Mouse (Mus musculus) cerebellum, adult 9-10 months (tissue): ENCODE results near the gene Gm13278.
"Not testable (repeated sequence)": the region's sequence is repeated elsewhere in the genome, so short reads cannot be mapped to it uniquely, and the experiment has no call there.

Experiments used
- DNase-seq: peaks from one replicate; pipeline ENCODE4 v3.0.0; 2022

The Gm13278 gene

DNA sequence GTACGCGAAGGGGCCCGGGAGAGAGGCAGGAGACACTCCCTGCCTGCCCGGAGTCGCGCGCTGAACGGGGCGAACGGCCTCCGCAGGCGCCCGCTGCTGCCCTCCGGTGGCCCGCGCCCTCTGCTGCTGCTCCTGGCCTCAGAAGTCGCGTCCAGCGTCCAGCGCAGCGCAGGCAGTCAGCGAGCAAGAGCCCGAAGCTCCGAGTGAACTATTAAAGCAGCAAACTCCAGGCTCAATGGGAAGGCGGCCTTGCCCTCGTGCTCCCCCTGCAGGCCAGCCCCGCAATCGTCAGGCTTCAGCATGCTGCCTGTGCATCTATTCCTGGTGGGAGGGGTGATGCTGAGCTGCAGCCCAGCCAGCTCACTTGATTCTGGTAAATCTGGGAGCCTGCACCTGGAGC lies at the start of gene Gm13278:
Gene Gm13278, plus strand, starts transcription at position 301 of the 400 bp plus-strand sequence.
- DNase-seq = not testable (repeated sequence)

DNA sequence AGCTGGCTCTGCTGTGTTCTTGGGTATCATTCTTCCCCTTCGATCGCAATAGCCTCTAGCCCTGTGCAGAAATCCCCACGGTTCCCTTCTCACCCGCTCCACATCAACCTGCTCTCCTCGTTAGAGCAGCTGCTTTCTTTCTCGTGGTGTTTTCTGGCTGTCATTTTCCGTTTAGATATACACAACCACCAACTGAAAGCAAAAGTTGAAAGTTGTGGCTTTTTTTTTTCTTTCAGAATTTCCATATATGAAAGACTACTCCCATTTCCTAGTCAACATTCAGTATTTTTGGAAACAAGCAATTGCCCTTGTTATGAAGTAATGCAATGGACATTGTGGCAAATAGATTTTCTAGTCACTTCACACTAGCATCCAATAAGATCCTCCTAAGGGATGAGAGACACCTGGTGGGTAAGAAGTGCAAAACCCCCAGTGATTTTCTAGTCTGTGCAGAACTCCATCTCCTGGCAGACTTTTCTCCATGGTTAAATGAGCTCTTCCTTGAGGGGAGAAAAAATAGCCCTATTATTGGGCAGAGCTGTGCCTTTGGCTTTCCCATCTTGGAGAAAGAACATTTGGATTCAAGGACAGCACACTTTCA lies 48.5 kb upstream of the Gm13278 start:
- DNase-seq = no peak

DNA sequence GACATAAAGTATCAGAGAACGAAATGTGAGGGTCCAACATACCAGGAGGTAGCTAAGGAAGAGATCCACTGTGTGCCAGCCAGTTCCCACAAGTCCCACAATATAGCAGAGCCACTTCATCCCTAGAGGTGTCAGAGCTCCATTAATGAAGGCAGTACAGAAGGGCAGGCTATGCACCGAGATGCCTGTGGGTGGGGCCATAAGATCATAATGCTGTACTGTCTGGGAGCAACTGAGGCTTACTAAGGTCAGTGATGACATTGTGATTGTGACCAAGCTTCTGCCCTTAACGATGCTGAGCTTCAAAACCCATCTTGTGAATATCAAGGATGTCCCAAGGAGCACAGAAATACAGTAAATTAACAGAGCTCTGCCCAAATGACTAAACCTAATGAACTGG lies 47.1 kb upstream of the Gm13278 start:
- DNase-seq = no peak

DNA sequence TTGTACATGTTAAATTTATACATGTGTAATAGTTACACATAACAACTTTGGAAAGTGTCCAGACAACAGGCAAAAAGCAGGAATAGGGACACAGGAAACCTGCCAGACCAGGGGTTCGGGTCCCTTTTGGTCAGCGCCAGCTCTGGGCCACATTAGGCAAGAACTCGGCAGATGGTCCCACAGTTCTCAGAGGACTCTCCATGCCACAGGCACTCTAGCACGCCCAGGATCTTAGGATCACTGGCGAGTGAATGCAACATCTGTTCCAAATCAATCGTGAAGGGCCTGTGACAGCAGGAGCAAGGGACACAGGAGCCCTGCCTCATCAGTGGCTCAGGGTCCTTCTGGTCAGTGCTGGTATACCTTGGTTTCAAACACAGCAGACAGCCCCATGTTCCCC lies 41.4 kb upstream of the Gm13278 start:
- DNase-seq = no peak

DNA sequence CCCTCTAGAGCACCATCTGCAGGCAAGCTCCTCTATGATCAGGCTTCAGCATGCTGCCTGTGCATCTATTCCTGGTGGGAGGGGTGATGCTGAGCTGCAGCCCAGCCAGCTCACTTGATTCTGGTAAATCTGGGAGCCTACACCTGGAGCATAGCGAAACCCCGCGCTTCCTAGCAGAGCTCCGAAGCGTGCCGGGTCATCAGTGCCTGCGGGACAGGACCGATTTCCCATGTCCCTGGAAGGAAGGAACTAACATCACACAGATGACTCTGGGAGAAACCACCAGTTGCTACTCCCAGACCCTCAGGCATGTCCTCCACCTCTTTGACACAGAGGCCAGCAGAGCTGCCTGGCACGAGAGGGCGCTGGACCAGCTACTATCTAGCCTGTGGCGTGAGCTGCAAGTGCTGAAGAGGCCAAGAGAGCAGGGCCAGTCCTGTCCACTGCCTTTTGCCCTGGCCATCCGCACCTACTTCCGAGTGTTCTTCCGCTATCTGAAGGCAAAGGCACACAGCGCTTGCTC lies 36.5 kb upstream of the Gm13278 start, which contains the start of gene Gm13271:
Gene Gm13271, plus strand, starts transcription at position 51 of the 523 bp plus-strand sequence.
- peak; percentile 94 for DNase-seq

DNA sequence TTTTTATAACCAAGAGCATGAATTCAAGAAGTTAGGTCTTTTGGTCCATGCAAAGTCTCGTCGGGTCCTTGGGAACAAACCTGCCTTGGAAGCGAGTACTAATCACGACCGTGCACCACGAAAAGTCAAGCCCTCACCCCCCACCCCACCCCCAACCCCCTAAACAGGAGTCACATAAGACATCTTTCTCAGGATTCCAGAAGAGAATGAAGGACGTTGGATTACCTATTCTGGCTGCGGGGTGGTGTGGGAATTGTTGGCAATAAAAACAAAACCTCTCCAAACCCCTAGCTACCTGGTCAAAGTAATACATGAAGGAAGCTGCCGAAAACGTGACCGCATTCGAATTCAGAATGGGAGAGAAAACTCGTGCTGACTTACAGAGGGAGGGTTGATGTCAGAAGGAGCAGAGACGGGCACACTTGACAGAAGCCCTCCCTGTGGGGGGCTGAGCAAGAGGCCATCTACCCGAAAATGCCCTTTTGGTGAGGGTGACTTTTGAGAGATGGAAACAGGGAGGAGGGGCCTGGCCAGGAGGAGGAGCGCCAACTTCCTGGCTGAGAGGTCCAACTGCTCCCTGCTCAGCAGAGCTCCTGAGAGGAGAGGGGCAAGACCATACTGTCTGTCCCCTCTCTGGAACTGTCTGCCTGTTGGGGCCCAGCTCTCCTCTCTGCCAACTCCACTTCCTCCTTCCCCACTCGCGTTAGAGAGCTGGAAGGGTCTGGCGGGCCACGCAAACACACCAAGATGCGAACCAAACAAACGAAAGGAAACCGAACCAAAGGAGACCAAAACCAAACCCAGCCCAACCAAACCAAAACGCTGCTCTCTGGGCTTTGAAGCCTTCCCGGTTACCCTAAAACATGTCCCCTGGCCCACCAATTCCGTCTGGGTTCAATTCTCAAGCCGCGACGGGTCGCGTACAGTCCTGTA lies 34.5 kb upstream of the Gm13278 start:
- DNase-seq = peak; percentile 47

DNA sequence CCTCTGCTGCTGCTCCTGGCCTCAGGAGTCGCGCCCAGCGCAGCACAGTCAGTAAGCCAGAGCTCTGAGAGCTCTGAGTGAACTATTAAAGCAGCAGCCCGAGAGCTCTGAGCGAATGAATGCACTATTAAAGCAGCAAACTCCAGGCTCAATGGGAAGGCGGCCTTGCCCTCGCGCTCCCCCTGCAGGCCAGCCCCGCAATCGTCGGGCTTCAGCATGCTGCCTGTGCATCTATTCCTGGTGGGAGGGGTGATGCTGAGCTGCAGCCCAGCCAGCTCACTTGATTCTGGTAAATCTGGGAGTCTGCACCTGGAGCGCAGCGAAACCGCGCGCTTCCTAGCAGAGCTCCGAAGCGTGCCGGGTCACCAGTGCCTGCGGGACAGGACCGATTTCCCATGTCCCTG lies 33.7 kb upstream of the Gm13278 start:
- peak; percentile 98 for DNase-seq

DNA sequence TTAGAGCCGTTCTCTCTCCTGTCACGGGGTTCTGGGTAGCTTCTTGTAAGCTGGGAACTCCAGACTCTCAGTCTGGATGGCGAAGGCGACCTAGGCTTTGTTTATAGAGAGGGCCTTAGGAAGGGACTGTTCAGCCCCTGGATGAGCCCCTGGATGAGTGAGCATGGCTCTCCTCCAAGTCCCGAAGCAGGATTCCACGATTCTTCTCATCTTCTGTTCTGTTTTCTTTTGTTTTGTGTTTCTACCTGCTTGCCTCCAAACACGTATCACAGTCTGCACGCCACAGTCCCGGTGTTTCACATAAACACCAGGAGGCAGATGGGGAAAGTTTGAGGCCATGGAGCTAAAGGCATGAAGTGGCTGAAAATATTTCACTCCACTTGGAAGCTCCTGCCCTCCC lies 32.6 kb upstream of the Gm13278 start:
- DNase-seq = peak; percentile 76

DNA sequence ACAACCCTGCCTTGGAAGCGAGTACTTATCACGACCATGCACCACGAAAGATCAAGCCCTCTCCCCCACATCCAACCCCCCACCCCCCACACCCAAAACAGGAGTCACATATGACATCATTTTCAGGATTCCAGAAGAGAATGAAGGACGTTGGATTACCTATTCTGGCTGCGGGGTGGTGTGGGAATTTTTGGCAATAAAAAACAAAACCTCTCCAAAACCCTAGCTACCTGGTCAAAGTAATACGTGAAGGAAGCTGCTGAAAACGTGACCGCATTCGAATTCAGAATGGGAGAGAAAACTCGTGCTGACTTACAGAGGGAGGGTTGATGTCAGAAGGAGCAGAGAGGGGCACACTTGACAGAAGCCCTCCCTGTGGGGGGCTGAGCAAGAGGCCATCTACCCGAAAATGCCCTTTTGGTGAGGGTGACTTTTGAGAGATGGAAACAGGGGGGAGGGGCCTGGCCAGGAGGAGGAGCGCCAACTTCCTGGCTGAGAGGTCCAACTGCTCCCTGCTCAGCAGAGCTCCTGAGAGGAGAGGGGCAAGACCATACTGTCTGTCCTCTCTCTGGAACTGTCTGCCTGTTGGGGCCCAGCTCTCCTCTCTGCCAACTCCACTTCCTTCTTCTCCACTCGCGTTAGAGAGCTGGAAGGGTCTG lies 31.6 kb upstream of the Gm13278 start, which contains the start of gene Gm13283:
Gene Gm13283, plus strand, starts transcription at position 510 of the 659 bp plus-strand sequence.
- DNase-seq = peak; percentile 88

DNA sequence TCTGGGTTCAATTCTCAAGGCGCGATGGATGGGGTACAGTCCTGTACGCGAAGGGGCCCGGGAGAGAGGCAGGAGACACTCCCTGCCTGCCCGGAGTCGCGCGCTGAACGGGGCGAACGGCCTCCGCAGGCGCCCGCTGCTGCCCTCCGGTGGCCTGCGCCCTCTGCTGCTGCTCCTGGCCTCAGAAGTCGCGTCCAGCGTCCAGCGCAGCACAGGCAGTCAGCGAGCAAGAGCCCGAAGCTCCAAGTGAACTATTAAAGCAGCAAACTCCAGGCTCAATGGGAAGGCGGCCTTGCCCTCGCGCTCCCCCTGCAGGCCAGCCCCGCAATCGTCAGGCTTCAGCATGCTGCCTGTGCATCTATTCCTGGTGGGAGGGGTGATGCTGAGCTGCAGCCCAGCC lies 30.9 kb upstream of the Gm13278 start:
- DNase-seq = peak; percentile 76

DNA sequence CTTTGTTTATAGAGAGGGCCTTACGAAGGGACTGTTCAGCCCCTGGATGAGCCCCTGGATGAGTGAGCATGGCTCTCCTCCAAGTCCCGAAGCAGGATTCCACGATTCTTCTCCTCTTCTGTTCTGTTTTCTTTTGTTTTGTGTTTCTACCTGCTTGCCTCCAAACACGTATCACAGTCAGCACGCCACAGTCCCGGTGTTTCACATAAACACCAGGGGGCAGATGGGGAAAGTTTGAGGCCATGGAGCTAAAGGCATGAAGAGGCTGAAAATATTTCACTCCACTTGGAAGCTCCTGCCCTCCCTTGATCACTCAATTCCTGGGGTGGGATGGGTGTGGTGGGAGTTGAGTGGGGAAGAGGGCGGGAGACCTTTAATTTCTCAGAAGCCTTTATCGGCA lies 29.6 kb upstream of the Gm13278 start:
- DNase-seq = peak; percentile 94

DNA sequence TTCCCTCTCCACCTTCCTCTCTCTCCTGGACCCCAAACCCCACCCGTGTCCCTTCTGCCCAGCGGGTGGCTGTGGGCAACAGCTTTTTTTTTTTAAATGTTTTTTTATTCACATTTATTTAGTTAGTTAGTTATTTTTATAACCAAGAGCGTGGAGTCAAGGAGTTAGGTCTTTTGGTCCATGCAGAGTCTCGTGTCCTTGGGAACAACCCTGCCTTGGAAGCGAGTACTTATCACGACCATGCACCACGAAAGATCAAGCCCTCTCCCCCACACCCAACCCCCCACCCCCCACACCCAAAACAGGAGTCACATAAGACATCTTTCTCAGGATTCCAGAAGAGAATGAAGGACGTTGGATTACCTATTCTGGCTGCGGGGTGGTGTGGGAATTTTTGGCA lies 29.0 kb upstream of the Gm13278 start:
- DNase-seq = peak; percentile 62

DNA sequence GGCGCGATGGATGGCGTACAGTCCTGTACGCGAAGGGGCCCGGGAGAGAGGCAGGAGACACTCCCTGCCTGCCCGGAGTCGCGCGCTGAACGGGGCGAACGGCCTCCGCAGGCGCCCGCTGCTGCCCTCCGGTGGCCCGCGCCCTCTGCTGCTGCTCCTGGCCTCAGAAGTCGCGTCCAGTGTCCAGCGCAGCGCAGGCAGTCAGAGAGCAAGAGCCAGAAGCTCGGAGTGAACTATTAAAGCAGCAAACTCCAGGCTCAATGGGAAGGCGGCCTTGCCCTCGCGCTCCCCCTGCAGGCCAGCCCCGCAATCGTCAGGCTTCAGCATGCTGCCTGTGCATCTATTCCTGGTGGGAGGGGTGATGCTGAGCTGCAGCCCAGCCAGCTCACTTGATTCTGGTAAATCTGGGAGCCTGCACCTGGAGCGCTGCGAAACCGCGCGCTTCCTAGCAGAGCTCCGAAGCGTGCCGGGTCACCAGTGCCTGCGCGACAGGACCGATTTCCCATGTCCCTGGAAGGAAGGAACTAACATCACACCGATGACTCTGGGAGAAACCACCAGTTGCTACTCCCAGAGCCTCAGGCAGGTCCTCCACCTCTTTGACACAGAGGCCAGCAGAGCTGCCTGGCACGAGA lies 27.8 kb upstream of the Gm13278 start:
- peak; percentile 62 for DNase-seq

DNA sequence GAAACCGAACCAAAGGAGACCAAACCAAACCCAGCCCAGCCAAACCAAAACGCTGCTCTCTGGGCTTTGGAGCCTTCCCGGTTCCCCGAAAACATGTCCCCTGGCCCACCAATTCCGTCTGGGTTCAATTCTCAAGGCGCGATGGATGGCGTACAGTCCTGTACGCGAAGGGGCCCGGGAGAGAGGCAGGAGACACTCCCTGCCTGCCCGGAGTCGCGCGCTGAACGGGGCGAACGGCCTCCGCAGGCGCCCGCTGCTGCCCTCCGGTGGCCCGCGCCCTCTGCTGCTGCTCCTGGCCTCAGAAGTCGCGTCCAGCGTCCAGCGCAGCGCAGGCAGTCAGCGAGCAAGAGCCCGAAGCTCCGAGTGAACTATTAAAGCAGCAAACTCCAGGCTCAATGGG lies 17.8 kb upstream of the Gm13278 start, which contains the start of gene Gm13290:
Gene Gm13290, plus strand, starts transcription at position 301 of the 400 bp plus-strand sequence.
- DNase-seq = not testable (repeated sequence)

DNA sequence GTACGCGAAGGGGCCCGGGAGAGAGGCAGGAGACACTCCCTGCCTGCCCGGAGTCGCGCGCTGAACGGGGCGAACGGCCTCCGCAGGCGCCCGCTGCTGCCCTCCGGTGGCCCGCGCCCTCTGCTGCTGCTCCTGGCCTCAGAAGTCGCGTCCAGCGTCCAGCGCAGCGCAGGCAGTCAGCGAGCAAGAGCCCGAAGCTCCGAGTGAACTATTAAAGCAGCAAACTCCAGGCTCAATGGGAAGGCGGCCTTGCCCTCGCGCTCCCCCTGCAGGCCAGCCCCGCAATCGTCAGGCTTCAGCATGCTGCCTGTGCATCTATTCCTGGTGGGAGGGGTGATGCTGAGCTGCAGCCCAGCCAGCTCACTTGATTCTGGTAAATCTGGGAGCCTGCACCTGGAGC lies 14.7 kb upstream of the Gm13278 start, which contains the start of gene Gm13289:
Gene Gm13289, plus strand, starts transcription at position 301 of the 400 bp plus-strand sequence.
- DNase-seq = not testable (repeated sequence)

DNA sequence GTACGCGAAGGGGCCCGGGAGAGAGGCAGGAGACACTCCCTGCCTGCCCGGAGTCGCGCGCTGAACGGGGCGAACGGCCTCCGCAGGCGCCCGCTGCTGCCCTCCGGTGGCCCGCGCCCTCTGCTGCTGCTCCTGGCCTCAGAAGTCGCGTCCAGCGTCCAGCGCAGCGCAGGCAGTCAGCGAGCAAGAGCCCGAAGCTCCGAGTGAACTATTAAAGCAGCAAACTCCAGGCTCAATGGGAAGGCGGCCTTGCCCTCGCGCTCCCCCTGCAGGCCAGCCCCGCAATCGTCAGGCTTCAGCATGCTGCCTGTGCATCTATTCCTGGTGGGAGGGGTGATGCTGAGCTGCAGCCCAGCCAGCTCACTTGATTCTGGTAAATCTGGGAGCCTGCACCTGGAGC lies 11.8 kb upstream of the Gm13278 start, which contains the start of gene Gm13272:
Gene Gm13272, plus strand, starts transcription at position 301 of the 400 bp plus-strand sequence.
- DNase-seq = not testable (repeated sequence)

DNA sequence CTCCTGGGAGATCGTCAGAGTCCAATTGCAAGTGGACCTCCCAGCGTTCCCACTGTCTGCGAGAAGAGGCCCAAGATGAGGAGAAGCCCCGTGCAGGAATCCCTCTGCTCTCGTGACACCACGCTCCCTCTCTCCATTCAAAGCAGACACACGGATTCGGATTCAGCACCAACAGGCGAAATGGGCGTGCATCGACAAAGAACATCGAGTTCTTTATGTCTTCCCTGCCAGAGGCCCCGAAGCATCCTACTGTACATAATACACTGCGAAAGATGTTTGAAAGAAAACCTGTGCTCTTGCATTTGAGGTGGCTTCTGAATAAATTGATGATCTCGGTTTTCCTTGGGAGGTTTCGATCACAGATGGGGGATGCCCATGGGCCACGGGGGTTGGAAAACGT lies 11.0 kb upstream of the Gm13278 start:
- peak; percentile 54 for DNase-seq

DNA sequence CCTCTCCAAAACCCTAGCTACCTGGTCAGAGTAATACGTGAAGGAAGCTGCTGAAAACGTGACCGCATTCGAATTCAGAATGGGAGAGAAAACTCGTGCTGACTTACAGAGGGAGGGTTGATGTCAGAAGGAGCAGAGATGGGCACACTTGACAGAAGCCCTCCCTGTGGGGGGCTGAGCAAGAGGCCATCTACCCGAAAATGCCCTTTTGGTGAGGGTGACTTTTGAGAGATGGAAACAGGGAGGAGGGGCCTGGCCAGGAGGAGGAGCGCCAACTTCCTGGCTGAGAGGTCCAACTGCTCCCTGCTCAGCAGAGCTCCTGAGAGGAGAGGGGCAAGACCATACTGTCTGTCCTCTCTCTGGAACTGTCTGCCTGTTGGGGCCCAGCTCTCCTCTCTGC lies 9.5 kb upstream of the Gm13278 start, which contains the start of gene Ifnz:
Gene Ifnz, plus strand, starts transcription at position 301 of the 400 bp plus-strand sequence.
- DNase-seq = not testable (repeated sequence)

DNA sequence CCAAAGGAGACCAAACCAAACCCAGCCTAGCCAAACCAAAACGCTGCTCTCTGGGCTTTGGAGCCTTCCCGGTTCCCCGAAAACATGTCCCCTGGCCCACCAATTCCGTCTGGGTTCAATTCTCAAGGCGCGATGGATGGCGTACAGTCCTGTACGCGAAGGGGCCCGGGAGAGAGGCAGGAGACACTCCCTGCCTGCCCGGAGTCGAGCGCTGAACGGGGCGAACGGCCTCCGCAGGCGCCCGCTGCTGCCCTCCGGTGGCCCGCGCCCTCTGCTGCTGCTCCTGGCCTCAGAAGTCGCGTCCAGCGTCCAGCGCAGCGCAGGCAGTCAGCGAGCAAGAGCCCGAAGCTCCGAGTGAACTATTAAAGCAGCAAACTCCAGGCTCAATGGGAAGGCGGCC lies 9.0 kb upstream of the Gm13278 start:
- DNase-seq = not testable (repeated sequence)

DNA sequence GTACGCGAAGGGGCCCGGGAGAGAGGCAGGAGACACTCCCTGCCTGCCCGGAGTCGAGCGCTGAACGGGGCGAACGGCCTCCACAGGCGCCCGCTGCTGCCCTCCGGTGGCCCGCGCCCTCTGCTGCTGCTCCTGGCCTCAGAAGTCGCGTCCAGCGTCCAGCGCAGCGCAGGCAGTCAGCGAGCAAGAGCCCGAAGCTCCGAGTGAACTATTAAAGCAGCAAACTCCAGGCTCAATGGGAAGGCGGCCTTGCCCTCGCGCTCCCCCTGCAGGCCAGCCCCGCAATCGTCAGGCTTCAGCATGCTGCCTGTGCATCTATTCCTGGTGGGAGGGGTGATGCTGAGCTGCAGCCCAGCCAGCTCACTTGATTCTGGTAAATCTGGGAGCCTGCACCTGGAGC lies 5.9 kb upstream of the Gm13278 start, which contains the start of gene Gm13276:
Gene Gm13276, plus strand, starts transcription at position 301 of the 400 bp plus-strand sequence.
- not testable (repeated sequence) for DNase-seq

DNA sequence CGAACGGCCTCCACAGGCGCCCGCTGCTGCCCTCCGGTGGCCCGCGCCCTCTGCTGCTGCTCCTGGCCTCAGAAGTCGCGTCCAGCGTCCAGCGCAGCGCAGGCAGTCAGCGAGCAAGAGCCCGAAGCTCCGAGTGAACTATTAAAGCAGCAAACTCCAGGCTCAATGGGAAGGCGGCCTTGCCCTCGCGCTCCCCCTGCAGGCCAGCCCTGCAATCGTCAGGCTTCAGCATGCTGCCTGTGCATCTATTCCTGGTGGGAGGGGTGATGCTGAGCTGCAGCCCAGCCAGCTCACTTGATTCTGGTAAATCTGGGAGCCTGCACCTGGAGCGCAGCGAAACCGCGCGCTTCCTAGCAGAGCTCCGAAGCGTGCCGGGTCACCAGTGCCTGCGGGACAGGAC lies 2.9 kb upstream of the Gm13278 start, which contains the start of gene Gm13277:
Gene Gm13277, plus strand, starts transcription at position 231 of the 400 bp plus-strand sequence.
- peak; percentile 80 for DNase-seq
